Mouse (Mus musculus): ENCODE data around the gene Ptpn1. TPM values are rescaled to one million over a fixed set of nuclear protein-coding genes. Genes with fewer than 3 reads are reported as not detected.

The Ptpn1 gene
- polyA plus RNA-seq (2012) = 1.9 TPM in 2 replicates

GRCm38 (mm10) chr2:167931985-167932726 lies at the start of gene Ptpn1:
Ptpn1 (plus strand) TSS chr2:167932057.
- Histone ChIP-seq H3K9me3 (ENCODE audit: control insufficient read depth, low read length) (no peaks in the 10 kb centered on the region), H3K4me3 (replicated peaks) (peak within 1 kb of the TSS; percentile 77), H3K36me3 (ENCODE audit: control insufficient read depth) (peaks cover 3% of the 10 kb centered on the region), H3K27me3 (ENCODE audit: control insufficient read depth) (no peaks in the 10 kb centered on the region), H3K4me1 (ENCODE audit: control insufficient read depth) (peaks cover 45% of the 10 kb centered on the region)
- no peak for TF ChIP-seq GATA1 (IDR thresholded peaks at IDR 0.05; ENCODE audit: low read length)
- no peak for TF ChIP-seq TAL1 (IDR thresholded peaks at IDR 0.05; ENCODE audit: low read length)

GRCm38 (mm10) chr2:167886485-167886884 lies 45.4 kb upstream of the Ptpn1 start:
- TF ChIP-seq TAL1 (IDR thresholded peaks at IDR 0.05; ENCODE audit: low read length) (no peak), GATA1 (IDR thresholded peaks at IDR 0.05; ENCODE audit: low read length) (no peak)
- Histone ChIP-seq H3K9me3 (ENCODE audit: control insufficient read depth, low read length) (peaks cover 3% of the 10 kb centered on the region; the same call in 1 of the 2 replicates), H3K4me3 (replicated peaks) (no peak overlapping the region), H3K4me1 (ENCODE audit: control insufficient read depth) (peaks cover 12% of the 10 kb centered on the region), H3K36me3 (ENCODE audit: control insufficient read depth) (no peaks in the 10 kb centered on the region), H3K27me3 (ENCODE audit: control insufficient read depth) (no peaks in the 10 kb centered on the region)

- Histone ChIP-seq H3K36me3 (ENCODE audit: control insufficient read depth) (no peaks in the 10 kb centered on the region), H3K4me1 (ENCODE audit: control insufficient read depth) (peaks cover 12% of the 10 kb centered on the region), H3K27me3 (ENCODE audit: control insufficient read depth) (no peaks in the 10 kb centered on the region), H3K4me3 (replicated peaks) (peak overlapping the region; percentile 6), H3K9me3 (ENCODE audit: control insufficient read depth, low read length) (peaks cover under 1% of the 10 kb centered on the region; the same call in 1 of the 2 replicates)
- no peak for TF ChIP-seq TAL1 (IDR thresholded peaks at IDR 0.05; ENCODE audit: low read length)
- no peak for TF ChIP-seq GATA1 (IDR thresholded peaks at IDR 0.05; ENCODE audit: low read length)
Measured at GRCm38 (mm10) chr2:167887516-167888347, 44.1 kb upstream of the Ptpn1 start.

GRCm38 (mm10) chr2:167888834-167889233 lies 43.0 kb upstream of the Ptpn1 start:
- Histone ChIP-seq H3K36me3 (ENCODE audit: control insufficient read depth) (no peaks in the 10 kb centered on the region), H3K4me1 (ENCODE audit: control insufficient read depth) (peaks cover 12% of the 10 kb centered on the region), H3K9me3 (ENCODE audit: control insufficient read depth, low read length) (no peaks in the 10 kb centered on the region), H3K27me3 (ENCODE audit: control insufficient read depth) (peaks cover 5% of the 10 kb centered on the region), H3K4me3 (replicated peaks) (no peak overlapping the region)
- no peak for TF ChIP-seq TAL1 (IDR thresholded peaks at IDR 0.05; ENCODE audit: low read length)
- TF ChIP-seq GATA1 (IDR thresholded peaks at IDR 0.05; ENCODE audit: low read length) = no peak

- no peaks in the 10 kb centered on the region for H3K9me3 ChIP-seq (ENCODE audit: control insufficient read depth, low read length)
- peaks cover 12% of the 10 kb centered on the region for H3K4me1 ChIP-seq (ENCODE audit: control insufficient read depth)
- H3K27me3 ChIP-seq (ENCODE audit: control insufficient read depth) = peaks cover 7% of the 10 kb centered on the region
- no peak overlapping the region for H3K4me3 ChIP-seq (replicated peaks)
- no peaks in the 10 kb centered on the region for H3K36me3 ChIP-seq (ENCODE audit: control insufficient read depth)
- TF ChIP-seq GATA1 (IDR thresholded peaks at IDR 0.05; ENCODE audit: low read length) (no peak), TAL1 (IDR thresholded peaks at IDR 0.05; ENCODE audit: low read length) (no peak)
Measured at GRCm38 (mm10) chr2:167889886-167890285, 42.0 kb upstream of the Ptpn1 start.

GRCm38 (mm10) chr2:167891908-167892307 lies 39.9 kb upstream of the Ptpn1 start:
- peaks cover 10% of the 10 kb centered on the region for H3K27me3 ChIP-seq (ENCODE audit: control insufficient read depth)
- TF ChIP-seq GATA1 (IDR thresholded peaks at IDR 0.05; ENCODE audit: low read length) (no peak), TAL1 (IDR thresholded peaks at IDR 0.05; ENCODE audit: low read length) (no peak)
- H3K4me3 ChIP-seq (replicated peaks) = no peak overlapping the region
- H3K36me3 ChIP-seq (ENCODE audit: control insufficient read depth) = no peaks in the 10 kb centered on the region
- H3K4me1 ChIP-seq (ENCODE audit: control insufficient read depth) = peaks cover 12% of the 10 kb centered on the region
- no peaks in the 10 kb centered on the region for H3K9me3 ChIP-seq (ENCODE audit: control insufficient read depth, low read length)

GRCm38 (mm10) chr2:167893680-167894079 lies 38.2 kb upstream of the Ptpn1 start:
- no peak for TF ChIP-seq TAL1 (IDR thresholded peaks at IDR 0.05; ENCODE audit: low read length)
- H3K27me3 ChIP-seq (ENCODE audit: control insufficient read depth) = peaks cover 10% of the 10 kb centered on the region
- H3K36me3 ChIP-seq (ENCODE audit: control insufficient read depth) = no peaks in the 10 kb centered on the region
- no peak overlapping the region for H3K4me3 ChIP-seq (replicated peaks)
- H3K4me1 ChIP-seq (ENCODE audit: control insufficient read depth) = no peaks in the 10 kb centered on the region; the same call in none of the 2 replicates
- no peaks in the 10 kb centered on the region for H3K9me3 ChIP-seq (ENCODE audit: control insufficient read depth, low read length)

GRCm38 (mm10) chr2:167894948-167895372 lies 36.9 kb upstream of the Ptpn1 start:
- Histone ChIP-seq H3K9me3 (ENCODE audit: control insufficient read depth, low read length) (no peaks in the 10 kb centered on the region), H3K4me3 (replicated peaks) (no peak overlapping the region), H3K4me1 (ENCODE audit: control insufficient read depth) (no peaks in the 10 kb centered on the region; the same call in none of the 2 replicates), H3K27me3 (ENCODE audit: control insufficient read depth) (peaks cover 12% of the 10 kb centered on the region), H3K36me3 (ENCODE audit: control insufficient read depth) (no peaks in the 10 kb centered on the region)
- no peak for TF ChIP-seq TAL1 (IDR thresholded peaks at IDR 0.05; ENCODE audit: low read length)
- TF ChIP-seq GATA1 (IDR thresholded peaks at IDR 0.05; ENCODE audit: low read length) = no peak

GRCm38 (mm10) chr2:167897896-167898295 lies 34.0 kb upstream of the Ptpn1 start:
- H3K36me3 ChIP-seq (ENCODE audit: control insufficient read depth) = no peaks in the 10 kb centered on the region
- H3K27me3 ChIP-seq (ENCODE audit: control insufficient read depth) = peaks cover 17% of the 10 kb centered on the region

More at GRCm38 (mm10) chr2:167897896-167898295, 34.0 kb upstream of the Ptpn1 start:
- Histone ChIP-seq H3K4me1 (ENCODE audit: control insufficient read depth) (no peaks in the 10 kb centered on the region; the same call in 1 of the 2 replicates), H3K9me3 (ENCODE audit: control insufficient read depth, low read length) (no peaks in the 10 kb centered on the region), H3K4me3 (replicated peaks) (no peak overlapping the region)
- no peak for TF ChIP-seq GATA1 (IDR thresholded peaks at IDR 0.05; ENCODE audit: low read length)
- no peak for TF ChIP-seq TAL1 (IDR thresholded peaks at IDR 0.05; ENCODE audit: low read length)
